Mouse (Mus musculus) layer of hippocampus, postnatal 14 days (tissue): ENCODE results near the gene Nanos3. TPM values are rescaled to one million over a fixed set of nuclear protein-coding genes. Genes with fewer than 3 reads are reported as not detected.

ENCODE experiments used
- DNase-seq, 2 experiments: peaks; one replicate each; pipeline ENCODE4 v3.0.0; 2021 to 2022; ENCODE audit warnings: low spot score in 2 of 2, mixed read lengths in 1 of 2
- total RNA-seq, 2 experiments: library from RNA; stranded (reverse); gene quantifications; 2 replicates each; pipeline ENCODE4 v1.2.3; 2021

The Nanos3 gene
- total RNA-seq, 2 experiments from 2014 or later: 3.8 to 4.4 TPM

GRCm38 (mm10) chr8:84201545-84202245 lies 16.7 kb upstream of the Nanos3 start:
- DNase-seq: peak in 1 of 2 experiments; percentile 45

GRCm38 (mm10) chr8:84200652-84201544 lies 15.9 kb upstream of the Nanos3 start:
- peak in 1 of 2 experiments; percentile 59 for DNase-seq

- DNase-seq: peak in 1 of 2 experiments; percentile 48
These were observed 15.1 kb upstream of the Nanos3 start for GRCm38 (mm10) chr8:84200126-84200555.

- DNase-seq: no peak
These were observed 14.5 kb upstream of the Nanos3 start for GRCm38 (mm10) chr8:84199348-84200125.

- DNase-seq: no peak
These were observed 13.9 kb upstream of the Nanos3 start for GRCm38 (mm10) chr8:84198871-84199270.

- peak; percentile 77 to 83 for DNase-seq
These were observed 13.1 kb upstream of the Nanos3 start for GRCm38 (mm10) chr8:84197922-84198774.

GRCm38 (mm10) chr8:84197141-84197921 lies 12.3 kb upstream of the Nanos3 start:
- peak; percentile 77 to 87 for DNase-seq

- DNase-seq: no peak
These were observed 9.3 kb upstream of the Nanos3 start for GRCm38 (mm10) chr8:84194224-84194743.

GRCm38 (mm10) chr8:84193566-84193965 lies 8.5 kb upstream of the Nanos3 start:
- no peak for DNase-seq

GRCm38 (mm10) chr8:84193161-84193560 lies 8.1 kb upstream of the Nanos3 start:
- no peak for DNase-seq

- DNase-seq: peak in 1 of 2 experiments; percentile 47
These were observed 7.5 kb upstream of the Nanos3 start for GRCm38 (mm10) chr8:84192555-84192954.

GRCm38 (mm10) chr8:84192023-84192422 lies 7.0 kb upstream of the Nanos3 start:
- no peak for DNase-seq

GRCm38 (mm10) chr8:84190191-84190867 lies 5.3 kb upstream of the Nanos3 start:
- DNase-seq: no peak

GRCm38 (mm10) chr8:84189603-84190002 lies 4.6 kb upstream of the Nanos3 start:
- no peak for DNase-seq

GRCm38 (mm10) chr8:84188671-84189070 lies 3.7 kb upstream of the Nanos3 start:
- DNase-seq: no peak

- DNase-seq: no peak
These were observed 2.2 kb upstream of the Nanos3 start for GRCm38 (mm10) chr8:84187065-84187755.

GRCm38 (mm10) chr8:84186547-84186946 lies 1.5 kb upstream of the Nanos3 start:
- DNase-seq: peak; percentile 79 to 81
